Mouse (Mus musculus): ENCODE measurements around the gene Dph1.

The Dph1 gene

GRCm38 (mm10) chr11:75204472-75204871 is 13.4 kb upstream of the Dph1 start:
- in situ Hi-C loops (cut with MseI, MboI) = no loop called here

GRCm38 (mm10) chr11:75203926-75204325 is 12.9 kb upstream of the Dph1 start:
- in situ Hi-C loops (cut with MseI, MboI) = no loop called here

DNA sequence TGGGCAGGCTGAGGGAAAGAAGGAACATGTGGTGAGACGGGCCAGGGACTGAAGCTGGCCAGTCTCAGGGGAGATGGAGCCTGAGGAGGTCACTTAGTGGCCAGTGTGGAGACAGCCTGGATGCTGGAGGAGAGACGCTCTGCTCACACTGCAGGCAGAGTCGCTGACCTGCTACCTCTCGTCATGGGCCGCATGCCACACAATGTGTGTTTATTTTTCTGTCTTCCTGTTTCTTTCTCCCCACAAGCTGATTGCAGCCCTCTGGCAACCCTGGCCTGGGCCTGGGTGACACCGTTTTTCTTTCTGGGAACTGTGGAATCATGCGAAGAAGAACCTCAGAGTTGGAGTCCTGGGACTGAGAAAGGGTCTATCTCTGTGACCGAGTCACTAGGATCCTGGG is 10.7 kb upstream of the Dph1 start:
- in situ Hi-C loops (cut with MseI, MboI) = no loop called here

DNA sequence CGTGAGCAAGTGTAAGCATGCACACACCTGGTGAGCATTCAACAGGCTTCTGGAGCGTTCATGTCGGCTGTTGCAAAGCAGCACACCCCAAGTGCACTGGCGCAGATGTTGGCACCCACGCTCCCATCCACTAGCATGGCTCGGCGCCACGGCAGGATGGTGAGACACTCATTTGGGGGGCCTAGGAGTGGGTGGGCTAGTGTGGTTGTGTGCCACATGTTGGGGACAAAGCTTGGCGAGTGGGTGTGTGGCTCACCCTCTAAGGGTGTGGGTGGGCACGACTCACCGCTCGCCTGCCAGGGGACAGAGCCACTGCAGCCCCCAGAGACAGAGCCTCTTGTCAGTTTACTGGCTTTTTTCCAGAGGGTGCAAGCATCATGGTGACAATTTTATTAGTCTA is 9.9 kb upstream of the Dph1 start:
- in situ Hi-C loops (cut with MseI, MboI) = no loop called here

GRCm38 (mm10) chr11:75199951-75200350 is 8.9 kb upstream of the Dph1 start:
- in situ Hi-C loops (cut with MseI, MboI) = loop anchor here in 1 of 2 experiments (5.0 kb wide), 1 partner anchor 32 kb away; no protein-coding TSS in a partner anchor

DNA sequence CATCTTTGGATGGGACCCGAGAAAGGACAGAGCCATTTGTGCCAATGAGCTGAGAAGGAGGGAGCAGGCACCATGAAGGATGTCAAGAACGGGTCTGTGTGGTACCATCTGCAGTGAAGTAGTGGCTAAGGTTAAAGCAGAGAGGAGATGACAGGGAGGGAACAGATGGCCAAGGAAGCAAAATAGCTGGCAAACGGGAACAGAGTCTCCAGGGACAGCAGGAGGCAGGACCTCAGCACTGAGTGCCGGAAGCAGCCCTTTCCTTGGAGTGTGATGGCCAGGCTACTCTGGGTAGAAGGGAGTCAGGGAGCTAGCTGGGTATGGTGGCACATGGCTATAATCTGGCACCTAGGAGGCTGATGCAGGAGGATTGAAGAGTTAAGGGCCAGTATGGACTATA is 7.8 kb upstream of the Dph1 start:
- in situ Hi-C loops (cut with MseI, MboI) = loop anchor here in 1 of 2 experiments (5.0 kb wide), 1 partner anchor 34 kb away; no protein-coding TSS in a partner anchor

DNA sequence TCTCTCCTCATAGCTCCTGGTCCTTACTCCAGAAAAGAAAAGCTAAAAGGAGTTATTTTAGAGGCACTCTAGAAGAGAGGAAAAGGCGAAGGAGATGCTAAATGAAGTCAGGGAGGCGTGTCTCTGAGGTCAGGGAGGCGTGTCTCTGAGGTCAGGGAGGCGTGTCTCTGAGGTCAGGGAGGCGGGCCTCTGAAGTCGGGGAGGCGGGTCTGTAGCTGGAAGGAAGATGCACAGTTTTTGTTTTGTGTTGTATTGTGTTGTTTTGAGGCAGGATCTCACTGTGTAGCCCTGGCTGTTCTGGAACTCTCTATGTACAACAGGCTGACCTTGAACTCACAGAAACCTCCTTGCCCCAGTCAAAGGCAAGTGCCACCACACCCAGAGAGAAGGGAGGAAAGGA is 6.9 kb upstream of the Dph1 start:
- in situ Hi-C loops (cut with MseI, MboI) = loop anchor here in 1 of 2 experiments (5.0 kb wide), 1 partner anchor 34 kb away; no protein-coding TSS in a partner anchor

- in situ Hi-C loops (cut with MseI, MboI) = loop anchor here in 1 of 2 experiments (5.0 kb wide), 1 partner anchor 36 kb away; no protein-coding TSS in a partner anchor
Observed at GRCm38 (mm10) chr11:75196131-75196530, 5.1 kb upstream of the Dph1 start.

DNA sequence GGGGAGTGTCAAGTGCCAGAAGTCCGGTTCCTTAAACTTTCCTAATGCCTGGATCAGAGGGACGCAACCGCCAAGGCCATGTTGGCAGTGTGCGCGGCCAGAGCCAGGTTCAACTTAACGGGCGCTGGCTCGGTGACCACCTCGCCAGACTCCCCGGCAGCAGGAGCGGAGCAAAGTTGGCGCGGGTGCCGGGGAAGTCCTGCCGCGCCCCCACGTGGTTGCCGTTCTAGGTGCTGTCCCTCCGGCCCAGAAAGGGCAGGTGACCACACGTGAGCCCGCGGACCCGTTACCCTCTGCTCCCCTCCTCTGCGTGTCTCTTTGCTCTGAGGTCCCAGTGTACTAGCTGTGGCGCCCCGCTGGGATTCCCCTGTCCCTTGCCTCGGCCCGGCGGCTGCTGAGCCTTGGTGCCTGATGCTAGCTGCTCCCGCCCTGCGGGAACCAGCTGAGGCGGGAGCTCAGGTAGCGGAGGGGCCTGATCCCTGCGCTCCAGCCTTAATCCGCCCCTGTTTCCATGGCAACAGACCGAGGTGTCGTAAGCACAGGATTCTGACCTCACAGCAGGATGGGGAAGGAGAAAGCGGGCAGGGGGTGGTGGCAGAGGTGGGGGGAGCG is 3.9 kb upstream of the Dph1 start:
- in situ Hi-C loops (cut with MseI, MboI) = loop anchor here (5.0 kb wide), 2 partner anchors 37 to 97 kb away; no protein-coding TSS in a partner anchor

DNA sequence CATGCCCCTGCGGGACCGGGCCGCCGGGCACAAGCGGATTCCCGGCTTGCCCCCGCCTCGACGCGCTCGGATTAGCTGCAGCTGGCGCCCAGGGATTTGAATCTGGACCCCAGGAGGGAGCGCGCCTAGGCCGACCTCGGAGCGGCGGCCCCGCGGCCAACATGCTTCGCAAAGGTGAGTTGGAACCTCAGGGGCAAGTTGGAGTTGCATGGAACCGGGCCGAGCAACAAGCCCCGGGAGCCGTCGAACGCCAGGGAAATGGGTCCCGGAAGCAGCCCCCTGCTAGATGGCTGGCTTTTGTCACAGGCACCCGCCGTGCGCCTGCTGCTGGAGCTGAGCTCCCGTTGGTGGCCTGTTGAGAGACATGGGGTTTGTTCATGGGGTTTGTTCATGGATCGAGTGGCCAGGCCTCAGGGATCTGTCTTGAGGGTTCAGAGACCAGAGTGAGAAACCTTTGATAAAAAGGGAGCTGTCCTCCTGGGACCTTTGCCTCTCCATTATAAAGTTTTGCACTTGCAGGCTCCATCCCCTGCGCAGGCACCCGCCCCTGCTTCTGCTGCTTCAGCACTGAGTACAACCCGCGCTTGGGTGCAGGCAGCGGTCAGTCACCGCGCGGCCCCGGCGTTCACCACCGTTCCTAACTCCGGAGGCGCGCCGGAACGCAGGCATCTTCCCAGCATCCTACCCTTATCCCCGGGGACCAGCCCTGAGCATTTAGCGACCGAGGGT is 3.2 kb upstream of the Dph1 start:
- in situ Hi-C loops (cut with MseI, MboI) = loop anchor here (5.0 kb wide), 1 partner anchor 98 kb away; no protein-coding TSS in a partner anchor

- in situ Hi-C loops (cut with MseI, MboI) = loop anchor here (5.0 kb wide), 1 partner anchor 99 kb away; no protein-coding TSS in a partner anchor
Observed at GRCm38 (mm10) chr11:75193256-75194071, 2.4 kb upstream of the Dph1 start, which contains the start of gene Rtn4rl1. Rtn4rl1 (plus strand) TSS chr11:75193783.

- in situ Hi-C loops (cut with MseI, MboI) = loop anchor here (5.0 kb wide), 1 partner anchor 100 kb away; no protein-coding TSS in a partner anchor
Observed at GRCm38 (mm10) chr11:75192336-75193214, 1.5 kb upstream of the Dph1 start.

DNA sequence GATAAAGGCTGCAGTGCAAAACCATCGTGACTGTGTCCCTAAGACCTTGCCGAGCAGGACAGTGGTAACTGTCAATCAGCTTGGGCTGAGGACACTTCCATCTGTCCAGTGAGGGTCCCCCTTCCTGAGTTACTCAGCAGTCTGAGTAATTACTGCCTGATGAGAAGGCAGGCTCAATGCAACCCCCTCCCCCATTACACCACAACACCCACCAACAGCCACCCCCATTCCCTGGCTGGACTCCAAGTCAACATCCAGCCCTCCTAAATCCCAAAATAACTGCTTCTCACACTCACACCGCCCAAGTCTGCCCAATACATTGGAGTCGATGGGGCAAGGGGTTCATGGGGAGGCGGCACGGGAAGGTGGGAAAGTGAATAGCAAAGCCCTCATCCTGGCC is 800 bp upstream of the Dph1 start:
- in situ Hi-C loops (cut with MseI, MboI) = loop anchor here (5.0 kb wide), 1 partner anchor 100 kb away; no protein-coding TSS in a partner anchor

GRCm38 (mm10) chr11:75190371-75190724 is 693 bp downstream of the Dph1 start:
- in situ Hi-C loops (cut with MseI, MboI) = loop anchor here (5.0 kb wide), 1 partner anchor 102 kb away; no protein-coding TSS in a partner anchor

GRCm38 (mm10) chr11:75189713-75190370 is 1.2 kb downstream of the Dph1 start:
- in situ Hi-C loops (cut with MseI, MboI) = loop anchor here (5.0 kb wide), 1 partner anchor 102 kb away; no protein-coding TSS in a partner anchor

DNA sequence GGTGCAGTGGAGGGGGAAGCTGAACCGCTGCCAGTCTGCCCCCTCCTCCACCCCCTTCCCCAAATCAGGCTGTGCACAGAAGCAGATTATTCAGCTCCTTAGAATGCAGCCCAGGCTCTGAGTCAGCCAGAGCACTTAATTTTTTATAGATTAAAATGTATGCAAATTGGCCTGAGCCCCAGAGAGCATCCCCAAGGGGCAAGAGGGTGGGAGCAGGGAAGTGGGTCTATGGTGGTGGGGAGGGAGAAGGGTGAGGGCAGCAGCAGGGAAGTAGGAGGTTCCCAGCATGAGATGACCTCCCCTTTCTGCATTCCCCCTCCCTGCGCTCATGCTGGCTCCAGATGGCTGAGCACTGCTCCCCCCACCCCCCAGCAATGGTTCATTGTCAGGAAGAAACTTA is 6.1 kb downstream of the Dph1 start:
- in situ Hi-C loops (cut with MseI, MboI) = no loop called here

DNA sequence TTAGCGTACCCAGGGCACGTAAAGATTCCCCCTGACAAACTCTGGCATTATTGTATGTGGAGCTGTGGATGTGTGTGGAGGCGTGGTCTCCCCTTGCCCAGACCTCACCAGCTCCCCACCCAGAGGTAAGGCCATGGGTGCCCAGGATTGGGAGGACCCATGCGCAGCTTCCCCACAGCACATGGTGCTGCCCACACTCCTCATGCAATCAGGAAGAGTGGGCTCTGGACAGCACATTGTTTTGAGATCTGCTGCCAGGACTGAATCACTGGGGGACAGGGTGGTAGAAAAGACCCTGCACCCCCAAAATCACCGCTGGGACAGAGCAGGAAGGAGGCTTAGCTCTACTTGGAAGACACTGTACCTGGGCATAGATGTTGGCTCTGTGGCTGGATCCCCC is 6.5 kb downstream of the Dph1 start:
- in situ Hi-C loops (cut with MseI, MboI) = no loop called here

- in situ Hi-C loops (cut with MseI, MboI) = no loop called here
Observed at GRCm38 (mm10) chr11:75183917-75184570, 7.0 kb downstream of the Dph1 start.

- in situ Hi-C loops (cut with MseI, MboI) = no loop called here
Observed at GRCm38 (mm10) chr11:75178672-75179208, 12.3 kb downstream of the Dph1 start, which contains the start of gene Ovca2. Ovca2 (minus strand) TSS chr11:75178835.
